Mouse (Mus musculus): ENCODE measurements at regions not wholly inside any gene's neighbourhood (a gene's known extent, or its start where the extent isn't known, plus 50 kb on each side); places are given as distances from the start of the nearest gene placed in this dataset.
A peak's percentile ranks its signal among the peaks of the same experiment; 100 is the strongest.

GRCm38 (mm10) chr6:145310601-145311000, 60.6 kb upstream of the Kras start:
- ATAC-seq (replicated peaks; ENCODE audit: low FRiP score, poor library complexity, severe bottlenecking), result no peak

DNA sequence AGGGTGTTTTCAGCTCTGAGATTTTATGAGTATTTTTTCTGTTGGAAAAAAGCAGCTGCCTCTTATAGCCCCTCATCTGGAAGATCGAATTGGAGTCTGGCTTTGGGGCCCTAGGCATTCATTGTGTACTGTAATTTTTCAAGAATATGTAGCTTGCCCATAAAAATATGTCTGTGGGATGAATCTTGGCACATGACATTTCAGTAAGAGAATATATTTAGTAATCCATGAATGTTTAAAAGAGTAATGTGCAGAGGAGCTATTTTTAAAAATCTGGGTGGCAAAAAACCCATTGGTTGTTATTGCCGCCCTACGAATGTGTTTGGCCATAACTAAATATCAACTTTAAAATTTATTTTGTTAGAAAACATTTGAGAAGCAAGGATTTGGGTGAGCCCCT, 59.0 kb upstream of the Kras start:
- no peak for ATAC-seq (replicated peaks; ENCODE audit: low FRiP score, poor library complexity, severe bottlenecking)

GRCm38 (mm10) chr6:145307237-145307636, 57.2 kb upstream of the Kras start:
- ATAC-seq (replicated peaks; ENCODE audit: low FRiP score, poor library complexity, severe bottlenecking), result no peak

DNA sequence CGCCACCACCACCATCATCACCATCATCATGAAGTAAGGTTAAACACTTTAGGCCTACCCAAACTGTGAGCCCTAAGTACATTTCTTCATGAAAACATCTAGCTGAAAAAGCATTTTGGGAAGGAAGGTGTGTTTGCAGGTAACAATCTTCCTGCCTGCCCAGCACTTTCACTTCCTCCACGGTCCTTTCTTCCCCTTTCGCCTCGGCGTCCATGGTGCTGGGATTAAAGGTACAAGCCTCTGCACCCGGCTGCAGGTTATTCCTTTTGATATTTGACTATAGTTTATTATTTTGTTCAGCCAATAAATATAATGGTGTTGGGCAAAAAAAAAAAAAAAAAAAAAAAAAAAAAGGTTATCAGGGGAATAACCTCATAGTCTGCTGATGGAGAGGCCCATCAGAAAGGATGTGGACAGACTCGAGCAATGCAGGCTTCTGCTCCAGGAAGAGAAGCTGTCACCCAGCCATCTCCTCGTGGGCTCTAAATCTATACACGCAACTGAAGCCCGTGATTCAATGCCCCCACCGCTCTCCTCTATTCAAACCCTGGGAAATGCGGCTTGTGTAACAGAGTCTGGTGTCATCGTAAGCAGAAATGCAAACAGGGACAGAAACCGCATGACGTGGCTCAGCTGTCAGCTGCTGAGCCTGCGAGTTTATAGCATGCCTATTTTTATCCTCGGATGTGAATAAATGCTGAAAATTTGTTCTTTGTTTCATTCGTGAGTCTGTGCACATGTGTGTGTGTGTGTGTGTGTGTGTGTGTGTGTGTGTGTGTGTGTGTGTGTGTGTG, 56.5 kb upstream of the Kras start:
- no peak for ATAC-seq (replicated peaks; ENCODE audit: low FRiP score, poor library complexity, severe bottlenecking)

- ATAC-seq (replicated peaks; ENCODE audit: low FRiP score, poor library complexity, severe bottlenecking), result no peak
These were observed 55.6 kb upstream of the Kras start for GRCm38 (mm10) chr6:145305669-145306068.

DNA sequence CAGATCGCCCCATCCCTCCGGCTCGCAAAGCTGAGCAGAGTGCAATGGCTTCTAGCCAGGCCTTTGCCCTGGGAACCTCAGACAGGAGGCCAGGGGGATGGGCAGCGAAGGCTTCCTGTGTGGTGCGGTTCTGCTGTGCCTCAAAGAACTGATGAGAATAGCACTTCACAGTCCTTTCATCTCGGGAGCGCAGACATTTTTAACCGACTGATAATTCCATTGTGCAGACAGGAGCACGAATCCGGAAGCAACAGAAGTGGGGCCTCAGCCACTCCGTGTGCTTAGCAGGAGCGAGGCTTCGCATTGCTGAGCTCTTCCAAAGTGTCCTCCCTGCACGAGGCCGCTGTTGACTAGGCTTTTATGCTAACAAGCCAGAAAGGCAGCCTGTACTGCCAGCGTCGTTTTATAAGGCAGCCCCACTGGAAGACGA, 53.6 kb upstream of the Kras start:
- ATAC-seq (replicated peaks; ENCODE audit: low FRiP score, poor library complexity, severe bottlenecking), result no peak

GRCm38 (mm10) chr6:145302907-145303640, 53.0 kb upstream of the Kras start:
- 0 out of 2 replicates have a peak, but pooled peaks have one; percentile 58 for ATAC-seq (replicated peaks; ENCODE audit: low FRiP score, poor library complexity, severe bottlenecking)

- ATAC-seq (replicated peaks; ENCODE audit: low FRiP score, poor library complexity, severe bottlenecking), result no peak
These were observed 52.1 kb upstream of the Kras start for GRCm38 (mm10) chr6:145302105-145302504.

DNA sequence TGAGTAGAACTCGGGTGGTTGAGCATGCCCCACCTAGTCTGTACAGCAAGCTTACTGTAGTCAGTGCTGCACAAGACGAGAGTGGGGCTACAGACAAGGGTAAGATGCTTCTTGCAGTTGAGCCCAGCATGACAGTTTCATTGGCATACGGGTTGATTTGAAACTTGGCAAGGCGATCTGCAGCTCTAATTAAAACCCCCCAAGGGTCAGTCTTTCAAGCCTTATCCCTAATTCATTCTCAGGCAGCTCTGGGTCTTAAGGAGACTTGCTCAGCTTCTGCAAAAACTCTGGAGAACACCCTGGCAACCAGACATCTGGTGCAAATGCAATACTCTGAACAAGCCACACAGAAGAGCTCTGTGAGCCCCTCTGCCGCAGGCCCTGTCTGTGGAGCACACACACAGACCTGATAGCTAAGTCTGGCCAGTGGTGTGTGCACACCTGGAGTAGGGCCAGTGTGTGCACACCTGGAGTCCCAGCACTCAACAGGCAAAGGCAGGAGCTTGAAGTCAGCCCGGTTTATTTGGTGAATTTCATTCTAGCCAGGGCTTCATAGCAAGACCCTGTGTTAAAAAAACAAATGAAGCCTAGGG, 50.3 kb upstream of the Kras start:
- no peak for ATAC-seq (replicated peaks; ENCODE audit: low FRiP score, poor library complexity, severe bottlenecking)

Data from erythroid progenitor cell, adult 5-6 weeks (primary cell).